Mouse (Mus musculus) G1E-ER4 (cell line): ENCODE results near the gene Per3. TPM values are rescaled to one million over a fixed set of nuclear protein-coding genes. Genes with fewer than 3 reads are reported as not detected.

Experiments
- GATA1 ChIP-seq: IDR thresholded peaks from one replicate; pipeline ENCODE4 v1.8.0; 2012; ENCODE audit warnings: low read length, inconsistent platforms
- polyA plus RNA-seq: library from polyadenylated mRNA; stranded (reverse); fragments of >175 nt; gene quantifications from 2 replicates; pipeline ENCODE4 v1.2.3, GENCODE M21; 2012

Per3 gene
- 2.6 and 3.4 TPM in 2 replicates for polyA plus RNA-seq

DNA sequence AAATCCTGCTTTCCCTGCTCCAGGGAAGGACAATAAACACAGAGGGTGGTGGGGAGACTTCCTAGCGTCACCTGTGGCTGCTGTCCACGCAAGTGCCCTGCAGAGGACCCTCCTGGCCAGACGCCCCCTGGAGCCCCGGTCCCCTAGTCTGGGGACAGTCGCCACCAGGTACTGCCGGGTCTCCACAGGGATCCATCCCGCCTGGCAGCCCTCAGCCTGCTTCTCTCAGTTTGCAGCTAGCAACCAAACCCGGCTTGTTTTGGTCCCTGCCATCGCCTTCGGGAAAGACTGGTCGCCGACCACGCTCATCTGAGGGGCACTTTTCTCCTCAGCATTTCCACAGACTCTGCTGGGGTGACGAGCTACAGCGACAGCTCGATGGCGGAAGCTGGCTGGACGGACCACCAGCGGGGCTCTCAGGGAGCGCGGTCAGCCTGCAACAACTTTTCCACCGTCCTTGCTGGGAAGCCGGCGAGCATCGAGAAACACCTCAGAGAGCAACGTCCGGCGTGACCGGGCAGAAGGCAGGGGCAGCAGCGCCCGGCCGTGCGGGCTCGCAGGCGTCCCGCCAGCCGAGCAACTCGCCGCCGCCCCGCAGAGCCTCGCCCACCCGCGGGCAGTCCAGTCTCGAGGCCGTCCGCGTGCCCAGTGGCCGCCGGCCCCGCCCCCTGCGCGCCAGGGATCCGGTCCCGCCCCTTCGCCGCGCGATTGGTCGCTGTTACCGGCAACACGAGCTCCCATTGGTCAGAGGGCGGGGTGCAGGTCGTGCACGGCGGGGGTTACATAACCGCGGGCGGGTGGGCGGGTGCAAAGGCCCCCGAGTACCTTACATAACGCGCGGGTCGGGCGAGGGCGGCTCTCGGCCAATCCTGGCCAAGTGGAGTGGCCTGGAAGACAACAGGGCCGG lies at the start of gene Per3:
TSS of gene Per3 (minus strand) at position 629 of the 907 bp plus-strand sequence.
- no peak for TF ChIP-seq GATA1

DNA sequence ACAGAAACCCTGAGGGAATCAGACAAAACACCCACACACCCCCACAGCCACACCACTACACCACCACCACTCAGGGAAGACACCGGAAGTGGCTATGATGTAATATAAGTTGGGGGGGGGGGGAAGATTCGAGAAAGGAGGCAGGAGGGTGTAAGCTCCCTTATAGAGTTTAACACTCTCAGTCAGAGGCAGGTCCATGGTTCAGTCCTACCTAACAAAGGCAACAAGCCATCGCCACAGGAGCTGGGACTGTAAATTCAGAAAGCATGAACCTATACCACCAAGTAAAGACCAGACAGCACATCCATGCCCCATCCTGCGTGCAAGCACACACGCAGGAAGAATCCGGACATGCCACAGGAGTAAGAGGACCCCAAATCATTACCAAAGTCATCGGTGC lies 44.8 kb upstream of the Per3 start, which contains the start of gene Gm13090:
TSS of gene Gm13090 (plus strand) at position 301 of the 400 bp plus-strand sequence.
- no peak for TF ChIP-seq GATA1

DNA sequence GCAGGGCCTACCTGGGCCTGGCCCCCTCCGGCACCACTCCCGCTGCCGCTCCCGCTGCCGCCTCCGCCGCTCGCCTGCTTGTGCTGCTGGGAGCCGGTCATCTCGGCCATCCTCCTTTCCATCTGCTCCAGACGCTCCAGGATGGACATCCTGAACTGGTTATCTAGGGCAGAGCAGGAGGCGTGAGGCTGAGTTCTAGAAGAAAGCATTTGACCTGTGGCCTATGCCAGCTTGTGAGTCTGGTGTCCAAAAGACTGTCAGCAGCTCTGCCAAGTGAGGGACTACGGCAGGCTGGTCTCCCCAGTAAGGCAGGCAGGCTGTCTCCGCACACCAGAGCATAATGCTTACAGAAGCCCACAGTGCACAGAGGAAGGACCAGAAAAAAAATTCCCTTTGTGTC lies 44.4 kb upstream of the Per3 start:
- TF ChIP-seq GATA1 = no peak

DNA sequence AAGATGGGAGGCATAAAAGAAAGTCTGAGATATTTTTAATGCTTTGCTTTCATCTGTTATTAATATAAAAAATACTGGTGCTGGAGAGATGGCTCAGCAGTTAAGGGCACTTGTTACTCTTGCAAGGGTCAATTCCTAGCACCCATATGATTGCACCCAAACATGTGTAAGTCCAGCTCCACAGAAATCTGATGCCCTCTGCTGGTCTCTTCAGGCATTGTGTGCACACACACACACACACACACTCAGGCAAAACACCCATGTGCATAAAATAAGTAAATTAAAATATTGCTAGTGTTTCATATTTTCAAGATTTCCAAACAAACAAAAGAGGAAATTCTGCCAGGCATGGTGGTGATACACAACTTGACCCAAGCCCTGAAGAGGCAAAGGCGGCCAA lies 42.9 kb upstream of the Per3 start:
- TF ChIP-seq GATA1 = no peak

DNA sequence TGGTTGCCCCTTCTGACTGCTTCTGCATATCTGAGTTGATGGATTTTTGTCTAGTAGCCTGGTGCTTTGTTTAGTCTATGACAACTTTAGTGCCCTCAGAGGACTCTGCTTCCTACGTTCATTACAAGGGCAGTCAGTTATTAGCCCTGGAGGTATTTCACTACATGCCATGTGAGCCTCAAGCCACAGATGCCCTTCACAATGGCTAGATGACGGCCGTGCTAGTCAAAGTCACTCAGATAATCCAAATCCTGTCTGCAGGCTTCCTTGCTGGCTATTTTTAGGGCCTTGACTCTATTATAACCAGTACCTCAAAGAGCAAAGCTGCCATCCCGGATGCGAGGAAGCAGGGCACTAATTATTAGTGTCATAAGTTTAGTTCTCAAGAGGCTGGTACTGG lies 38.6 kb upstream of the Per3 start:
- no peak for TF ChIP-seq GATA1

DNA sequence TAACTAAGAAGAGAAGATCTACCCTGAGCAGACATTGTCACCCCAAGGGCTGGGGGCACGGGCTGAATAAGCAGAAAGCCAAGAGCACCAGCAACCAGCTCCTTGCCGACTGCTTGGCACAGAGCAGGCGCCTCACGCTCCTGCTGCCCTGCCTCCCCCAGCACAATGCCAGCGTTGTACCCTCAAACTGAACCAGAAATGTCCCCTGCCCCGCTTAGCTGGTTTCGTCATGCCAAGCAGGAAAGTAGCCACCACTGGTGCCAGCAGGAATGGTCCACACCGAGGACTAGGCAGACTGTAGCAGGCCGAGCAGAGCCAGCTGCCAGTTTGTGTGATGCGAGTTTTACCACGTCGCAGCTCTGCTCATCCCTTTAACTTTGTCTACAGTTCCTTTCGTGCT lies 37.5 kb upstream of the Per3 start:
- TF ChIP-seq GATA1 = no peak

DNA sequence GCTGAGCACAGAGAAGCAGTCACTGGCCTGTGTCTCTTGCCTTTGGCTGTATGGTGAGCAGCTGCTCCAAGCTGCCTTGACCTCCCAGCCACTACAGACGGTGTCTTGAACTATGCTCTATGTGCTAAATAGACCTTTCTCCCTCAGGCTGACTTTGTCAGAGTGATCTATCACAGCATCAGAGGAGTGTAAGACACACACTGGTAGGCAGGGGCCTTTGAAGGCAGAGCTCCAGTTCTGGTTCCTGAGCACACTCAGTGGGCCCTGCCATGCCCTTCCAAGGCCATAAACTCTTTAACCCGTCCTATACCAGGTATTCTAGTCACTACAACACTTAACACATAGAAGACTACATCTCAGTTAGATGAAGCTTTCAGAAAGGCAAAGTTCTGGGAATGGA lies 36.9 kb upstream of the Per3 start:
- TF ChIP-seq GATA1 = no peak

DNA sequence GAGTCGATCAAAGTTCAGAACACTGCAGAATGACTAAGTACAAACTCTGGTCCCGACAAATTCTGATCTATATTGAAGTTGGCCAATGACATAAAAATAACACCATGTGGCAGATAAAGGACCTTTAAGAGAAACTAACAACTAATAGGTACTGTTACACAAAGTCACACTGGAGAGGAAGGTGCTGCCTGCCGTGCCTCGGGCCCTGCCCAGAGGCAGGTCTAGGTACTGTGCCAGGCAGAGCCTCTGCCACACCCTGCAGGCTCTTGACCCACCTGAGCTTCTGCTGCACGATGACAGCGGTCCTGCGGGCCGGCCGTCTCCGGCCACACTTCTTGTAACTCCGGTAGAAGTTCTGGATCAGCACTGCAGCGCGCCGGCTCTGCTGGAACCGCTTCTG lies 30.4 kb upstream of the Per3 start:
- no peak for TF ChIP-seq GATA1

DNA sequence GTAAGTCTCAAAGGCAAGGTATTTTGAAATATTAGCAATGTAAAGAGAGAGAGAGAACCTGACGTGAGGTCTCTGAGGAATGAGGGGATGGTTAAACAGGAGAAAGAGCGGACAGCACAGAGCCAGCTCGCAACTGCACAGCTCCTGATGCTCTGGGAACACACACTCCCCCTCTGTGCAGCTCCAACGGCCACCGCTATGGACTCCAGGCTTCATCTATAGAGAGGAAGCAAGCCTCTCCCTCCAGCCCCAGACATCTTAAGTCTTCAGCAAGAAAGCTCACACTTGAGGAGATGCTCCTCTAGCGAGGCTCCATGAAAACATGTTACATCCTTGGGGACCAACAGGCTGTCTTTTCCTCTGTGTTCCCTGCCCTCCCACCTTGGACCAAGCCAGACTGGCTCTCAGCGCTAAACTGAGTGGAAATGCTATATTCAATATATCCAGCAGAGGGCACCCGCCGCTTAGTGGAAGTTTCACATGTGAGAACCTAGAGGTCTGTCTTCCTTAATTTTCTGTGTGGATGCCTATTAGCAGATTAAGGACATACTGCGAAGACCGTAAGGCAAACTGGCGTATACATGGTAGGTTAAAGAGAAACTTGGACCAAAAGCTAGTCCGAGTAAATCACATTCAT lies 28.8 kb upstream of the Per3 start:
- no peak for TF ChIP-seq GATA1

DNA sequence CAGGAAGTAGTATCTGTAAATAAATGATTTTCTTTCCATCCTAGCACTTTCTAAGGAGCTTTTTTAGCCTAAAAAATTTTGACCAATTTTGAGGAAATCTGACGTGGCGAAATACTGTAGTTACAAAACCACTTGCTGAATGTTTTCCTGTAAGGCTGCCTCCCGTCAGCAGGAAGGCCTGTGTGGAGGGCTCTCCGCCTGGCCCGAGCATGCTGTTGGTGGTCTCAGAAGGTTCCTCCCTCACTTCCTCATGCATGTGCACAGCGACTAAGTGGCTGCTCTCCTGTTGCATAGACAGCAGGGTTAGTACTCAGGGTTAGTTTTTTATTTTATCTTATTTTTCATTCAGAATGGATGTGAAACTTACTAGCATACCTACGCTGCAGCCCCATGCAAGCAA lies 26.5 kb upstream of the Per3 start:
- TF ChIP-seq GATA1 = no peak

DNA sequence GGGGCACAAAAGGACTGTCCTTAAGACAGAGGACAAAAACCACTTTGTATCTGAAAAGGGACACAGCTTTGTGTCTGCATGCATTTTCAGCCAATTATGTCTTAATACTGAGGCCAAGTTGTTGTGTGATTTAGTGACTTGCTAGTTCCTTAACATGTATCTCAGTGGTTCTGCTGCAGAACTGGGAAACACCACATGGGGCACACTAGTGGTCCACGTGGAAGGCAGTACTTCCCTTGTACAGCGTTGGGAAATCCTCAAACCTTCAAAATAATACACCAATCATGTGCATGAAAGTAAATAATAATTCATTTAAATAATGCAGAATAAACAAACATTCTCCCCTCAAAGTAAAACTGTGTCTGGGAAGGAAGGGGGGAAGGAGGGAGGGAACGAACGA lies 24.3 kb upstream of the Per3 start:
- TF ChIP-seq GATA1 = no peak

DNA sequence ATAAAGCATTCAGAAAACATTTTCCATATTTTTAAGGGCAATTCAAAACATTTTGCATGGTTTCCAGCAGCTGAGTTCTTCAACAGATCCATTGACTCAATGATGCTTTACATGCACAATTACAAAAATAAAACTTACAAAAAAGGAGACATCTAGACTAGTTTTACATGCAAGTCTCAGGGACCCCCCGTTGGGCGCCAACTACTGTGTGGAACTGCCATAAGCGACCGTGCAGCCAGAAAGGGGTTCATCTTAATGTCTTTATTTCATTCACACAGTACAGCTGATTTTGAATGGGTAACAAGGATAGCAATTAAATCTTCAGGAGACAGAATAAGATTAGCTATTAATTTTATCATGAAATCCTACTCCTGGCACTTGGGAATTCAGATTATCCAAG lies 15.1 kb upstream of the Per3 start:
- no peak for TF ChIP-seq GATA1

DNA sequence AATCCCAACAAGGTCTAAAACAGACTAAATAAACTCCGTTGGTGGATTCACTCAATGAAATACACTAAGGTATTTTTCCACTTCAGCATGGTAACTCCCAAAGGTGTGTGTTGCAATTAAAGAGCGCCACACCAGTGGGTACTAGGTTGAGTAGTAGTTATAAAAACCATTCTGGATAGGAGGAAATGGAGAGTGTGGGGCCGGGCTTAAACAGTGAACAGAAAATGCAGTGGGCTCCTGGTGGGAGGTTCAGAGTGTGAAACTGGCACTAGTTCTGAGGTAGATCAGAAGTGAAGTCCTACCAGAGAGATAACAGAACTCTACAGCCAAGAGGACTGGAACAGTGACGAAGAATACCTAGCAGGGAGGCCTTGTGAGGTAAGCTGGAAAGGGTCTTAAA lies 14.2 kb upstream of the Per3 start:
- TF ChIP-seq GATA1 = no peak

DNA sequence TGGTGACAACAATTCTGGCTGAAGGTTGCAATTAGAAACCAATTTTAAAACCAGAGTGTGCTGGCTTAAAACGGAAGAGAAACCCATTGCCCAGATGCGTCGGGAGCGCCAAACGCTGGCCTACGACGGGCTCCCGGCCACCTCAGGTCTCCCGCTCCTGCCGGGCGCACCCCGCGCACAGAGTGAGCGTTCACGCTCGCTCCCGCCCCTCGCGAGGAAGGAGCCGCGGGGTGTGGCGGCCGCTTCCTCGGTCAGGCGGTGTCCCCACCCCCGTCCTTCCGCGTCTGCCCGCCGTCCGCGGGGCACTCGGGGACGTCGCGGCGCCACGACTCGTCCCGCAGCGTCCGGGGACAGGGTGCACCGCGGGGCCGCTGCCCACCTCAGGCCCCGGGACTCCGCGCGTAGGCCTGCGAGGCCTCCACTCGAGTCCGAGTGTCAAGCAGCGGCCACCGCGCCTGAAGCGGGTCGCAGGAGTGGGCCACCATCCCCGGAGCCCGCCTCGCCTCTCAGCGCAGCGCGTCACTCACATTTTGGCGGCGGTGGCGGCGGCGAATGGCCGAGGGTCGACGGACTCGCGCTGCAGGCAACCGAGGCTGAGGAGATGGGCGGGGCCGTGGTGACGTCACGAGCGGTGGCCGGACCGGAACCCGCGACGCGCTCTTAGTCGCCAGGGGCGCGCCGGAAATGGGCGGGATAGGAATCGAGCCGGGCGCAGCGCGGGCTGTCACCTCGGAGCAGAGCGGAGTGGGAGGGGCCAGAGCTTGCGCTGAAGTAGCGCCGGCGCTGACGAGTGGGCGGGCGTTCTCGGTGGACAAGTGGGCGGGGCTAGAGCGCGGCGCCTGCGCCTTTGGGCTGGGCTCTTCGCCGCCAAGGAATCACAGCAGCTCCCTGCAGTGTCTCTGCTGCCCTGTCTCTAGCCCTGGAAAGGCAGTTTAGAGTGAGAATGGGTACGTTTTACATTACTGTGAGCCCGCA lies 13.2 kb upstream of the Per3 start, which contains the start of gene Vamp3:
TSS of gene Vamp3 (minus strand) at position 617 of the 975 bp plus-strand sequence.
- TF ChIP-seq GATA1 = no peak

DNA sequence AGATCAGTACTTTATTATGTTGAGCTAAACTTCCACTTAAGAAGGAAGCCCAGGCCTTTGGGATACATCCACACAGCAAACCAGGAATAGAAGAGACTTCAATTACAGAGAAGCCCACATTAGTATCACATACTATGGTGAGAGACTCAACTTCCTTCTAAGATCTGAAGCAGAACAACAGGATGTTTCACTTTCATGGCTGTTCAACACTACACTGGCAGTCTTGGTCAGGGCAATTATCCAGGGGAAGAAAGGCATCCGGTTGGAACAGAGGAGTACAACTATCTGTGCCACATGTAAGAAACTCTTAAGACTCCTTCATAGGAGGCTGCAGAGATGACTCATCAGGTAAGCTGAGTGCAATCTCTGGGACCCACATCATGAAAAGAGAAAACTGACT lies 6.7 kb upstream of the Per3 start:
- no peak for TF ChIP-seq GATA1

DNA sequence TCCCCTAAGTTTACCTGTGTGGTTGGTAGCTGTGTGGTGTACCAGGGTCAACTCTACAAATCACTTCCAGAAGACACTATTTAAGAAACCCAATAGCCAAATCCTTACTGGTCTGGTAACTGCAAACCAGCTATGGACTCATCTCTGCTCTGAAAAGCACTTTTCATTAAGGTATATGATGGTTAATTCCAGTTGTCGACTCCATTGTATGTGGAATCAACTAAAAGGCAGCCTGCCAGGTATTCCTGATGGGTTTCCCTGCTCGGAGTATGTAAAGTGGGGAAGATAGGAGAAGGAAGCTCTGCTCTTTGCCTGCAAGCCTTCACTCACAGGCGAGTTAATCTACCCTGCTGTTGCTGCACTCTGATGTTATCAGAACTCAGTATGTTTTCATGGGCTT lies 2.1 kb upstream of the Per3 start:
- no peak for TF ChIP-seq GATA1
